Mouse (Mus musculus) cerebellum, postnatal 4 days (tissue): ENCODE data around the gene Dlg2.

Experiments used
- DNase-seq, 2 experiments: peaks; one replicate each; pipeline ENCODE4 v3.0.0; 2022; ENCODE audit warnings: low spot score in 2 of 2, mixed read lengths in 1 of 2

Gene Dlg2

GRCm38 (mm10) chr7:90539481-90540402, 63.3 kb downstream of the Dlg2 start:
- DNase-seq: no peak

GRCm38 (mm10) chr7:90540811-90541323, 64.4 kb downstream of the Dlg2 start:
- DNase-seq: no peak

- no peak for DNase-seq
Observed at GRCm38 (mm10) chr7:90553399-90553798, 76.9 kb downstream of the Dlg2 start.

- no peak for DNase-seq
Observed at GRCm38 (mm10) chr7:90554421-90554820, 77.9 kb downstream of the Dlg2 start.

GRCm38 (mm10) chr7:90569130-90569529, 92.7 kb downstream of the Dlg2 start:
- no peak for DNase-seq

GRCm38 (mm10) chr7:90587795-90588194, 111.3 kb downstream of the Dlg2 start:
- DNase-seq: no peak

GRCm38 (mm10) chr7:90588318-90588717, 111.8 kb downstream of the Dlg2 start:
- DNase-seq: no peak

- DNase-seq: no peak
Observed at GRCm38 (mm10) chr7:90609764-90610163, 133.3 kb downstream of the Dlg2 start.

GRCm38 (mm10) chr7:90630546-90630945, 154.1 kb downstream of the Dlg2 start:
- no peak for DNase-seq

- no peak for DNase-seq
Observed at GRCm38 (mm10) chr7:90649512-90649911, 173.0 kb downstream of the Dlg2 start.

GRCm38 (mm10) chr7:90651128-90651527, 174.7 kb downstream of the Dlg2 start:
- DNase-seq: no peak

- no peak for DNase-seq
Observed at GRCm38 (mm10) chr7:90651611-90652010, 175.1 kb downstream of the Dlg2 start.

- DNase-seq: no peak
Observed at GRCm38 (mm10) chr7:90658593-90658992, 182.1 kb downstream of the Dlg2 start.

- no peak for DNase-seq
Observed at GRCm38 (mm10) chr7:90694050-90694449, 217.6 kb downstream of the Dlg2 start.

- DNase-seq: peak in 1 of 2 experiments; percentile 2
Observed at GRCm38 (mm10) chr7:90696181-90696950, 219.9 kb downstream of the Dlg2 start.

GRCm38 (mm10) chr7:90703163-90703852, 226.8 kb downstream of the Dlg2 start:
- DNase-seq: no peak

- DNase-seq: no peak
Observed at GRCm38 (mm10) chr7:90703951-90704350, 227.5 kb downstream of the Dlg2 start.

GRCm38 (mm10) chr7:90734086-90734485, 257.6 kb downstream of the Dlg2 start:
- DNase-seq: no peak

- DNase-seq: no peak
Observed at GRCm38 (mm10) chr7:90736369-90736768, 259.9 kb downstream of the Dlg2 start.

- DNase-seq: no peak
Observed at GRCm38 (mm10) chr7:90748636-90749035, 272.2 kb downstream of the Dlg2 start.

GRCm38 (mm10) chr7:90787945-90788344, 311.5 kb downstream of the Dlg2 start:
- DNase-seq: no peak

GRCm38 (mm10) chr7:90791522-90791921, 315.1 kb downstream of the Dlg2 start:
- no peak for DNase-seq
